Mouse (Mus musculus) adrenal gland, adult 2 months (tissue): ENCODE data around the gene Sumo1. TPM values are rescaled to one million over a fixed set of nuclear protein-coding genes. Genes with fewer than 3 reads are reported as not detected.
"Not testable (repeated sequence)": the region's sequence is repeated elsewhere in the genome, so short reads cannot be mapped to it uniquely, and the experiment has no call there.

Source experiments
- DNase-seq: peaks from one replicate; pipeline ENCODE4 v3.0.0; 2021
- polyA plus RNA-seq: library from polyadenylated mRNA; depleted of rRNA; stranded (reverse); fragments of >200 nt; gene quantifications from 2 replicates; pipeline ENCODE4 v1.2.3, GENCODE M21; 2012
- total RNA-seq, 2 experiments: library from RNA; stranded (reverse); gene quantifications; 2 replicates each; pipeline ENCODE4 v1.2.3; 2021

Sumo1 gene
- total and polyA plus RNA-seq, 3 experiments = 3.4 to 132 (median 112) TPM

GRCm38 (mm10) chr1:59636349-59636748, 34.3 kb downstream of the Sumo1 start:
- no peak for DNase-seq

GRCm38 (mm10) chr1:59633056-59633455, 37.6 kb downstream of the Sumo1 start:
- DNase-seq = no peak

- DNase-seq = no peak
These were observed 38.5 kb downstream of the Sumo1 start for GRCm38 (mm10) chr1:59631986-59632659.

GRCm38 (mm10) chr1:59630356-59630755, 40.3 kb downstream of the Sumo1 start:
- DNase-seq = not testable (repeated sequence)

- peak; percentile 19 for DNase-seq
These were observed 41.4 kb downstream of the Sumo1 start for GRCm38 (mm10) chr1:59629194-59629593.

GRCm38 (mm10) chr1:59625410-59625809, 45.2 kb downstream of the Sumo1 start:
- peak; percentile 10 for DNase-seq

- DNase-seq = peak; percentile 64
These were observed 47.2 kb downstream of the Sumo1 start for GRCm38 (mm10) chr1:59623325-59624017.

GRCm38 (mm10) chr1:59619201-59619600, 51.4 kb downstream of the Sumo1 start:
- no peak for DNase-seq

- no peak for DNase-seq
These were observed 55.6 kb downstream of the Sumo1 start for GRCm38 (mm10) chr1:59615021-59615420.

- peak; percentile 55 for DNase-seq
These were observed 56.8 kb downstream of the Sumo1 start for GRCm38 (mm10) chr1:59613795-59614194.

- DNase-seq = no peak
These were observed 59.7 kb downstream of the Sumo1 start for GRCm38 (mm10) chr1:59610929-59611328.

- peak; percentile 72 for DNase-seq
These were observed 60.7 kb downstream of the Sumo1 start for GRCm38 (mm10) chr1:59609896-59610295.

- no peak for DNase-seq
These were observed 61.2 kb downstream of the Sumo1 start for GRCm38 (mm10) chr1:59609458-59609857.

- no peak for DNase-seq
These were observed 61.7 kb downstream of the Sumo1 start for GRCm38 (mm10) chr1:59608920-59609319.

- no peak for DNase-seq
These were observed 62.4 kb downstream of the Sumo1 start for GRCm38 (mm10) chr1:59608125-59608762.

GRCm38 (mm10) chr1:59607071-59607470, 63.6 kb downstream of the Sumo1 start:
- DNase-seq = no peak

- no peak for DNase-seq
These were observed 64.2 kb downstream of the Sumo1 start for GRCm38 (mm10) chr1:59606479-59606878.

GRCm38 (mm10) chr1:59603893-59604292, 66.7 kb downstream of the Sumo1 start:
- DNase-seq = peak; percentile 9

GRCm38 (mm10) chr1:59603417-59603712, 67.3 kb downstream of the Sumo1 start:
- no peak for DNase-seq

- no peak for DNase-seq
These were observed 67.9 kb downstream of the Sumo1 start for GRCm38 (mm10) chr1:59602531-59603416.

- DNase-seq = no peak
These were observed 75.0 kb downstream of the Sumo1 start for GRCm38 (mm10) chr1:59595609-59596008.

- DNase-seq = no peak
These were observed 75.9 kb downstream of the Sumo1 start for GRCm38 (mm10) chr1:59594586-59595266.
